Mouse (Mus musculus) thymus, adult 2 months (tissue): ENCODE results near the gene Casp7. TPM values are rescaled to one million over a fixed set of nuclear protein-coding genes. Genes with fewer than 3 reads are reported as not detected.

Experiments
- DNase-seq: peaks from one replicate; pipeline ENCODE4 v3.0.0; 2021
- H3K27ac ChIP-seq: fragments of 200-500 bp; 2 replicates; pipeline ENCODE4 v1.5.1; 2012; ENCODE audit warnings: low read length, control low read depth; ENCODE audit not compliant: control insufficient read depth, insufficient read depth
- H3K27me3 ChIP-seq: fragments of 200-500 bp; 2 replicates; pipeline ENCODE4 v1.6.1; 2012; ENCODE audit warnings: mild to moderate bottlenecking, low read length, moderate library complexity, mixed read lengths; ENCODE audit not compliant: control insufficient read depth, insufficient read depth
- H3K36me3 ChIP-seq: fragments of 200-500 bp; 2 replicates; pipeline ENCODE4 v1.6.1; 2012; ENCODE audit warnings: mild to moderate bottlenecking, low read length, moderate library complexity; ENCODE audit not compliant: control insufficient read depth, insufficient read depth
- H3K4me1 ChIP-seq: fragments of 200-500 bp; replicated peaks from 2 replicates; pipeline ENCODE4 v1.6.1; 2012; ENCODE audit warnings: low read length; ENCODE audit not compliant: control insufficient read depth, insufficient read depth
- H3K4me3 ChIP-seq: fragments of 200-500 bp; 2 replicates; pipeline ENCODE4 v1.5.1; 2012; ENCODE audit warnings: mild to moderate bottlenecking, low read length, control low read depth, moderate library complexity; ENCODE audit not compliant: control insufficient read depth, insufficient read depth
- CTCF ChIP-seq: fragments of 200-500 bp; IDR thresholded peaks from 2 replicates; pipeline ENCODE4 v1.5.1; 2012; ENCODE audit warnings: mild to moderate bottlenecking, control low read depth, low read length, moderate library complexity, borderline replicate concordance; ENCODE audit not compliant: control insufficient read depth, poor library complexity, insufficient read depth; ENCODE audit errors: extremely low read depth
- POLR2A ChIP-seq: fragments of 200-500 bp; IDR thresholded peaks from 2 replicates; pipeline ENCODE4 v1.6.1; 2012; ENCODE audit warnings: mild to moderate bottlenecking, low read length, control low read depth, moderate library complexity; ENCODE audit not compliant: control insufficient read depth, poor library complexity, insufficient read depth; ENCODE audit errors: extremely low read depth
- WGBS: fragments of 180-500 bp; shearing (Covaris S2); methylation state at CpG from one replicate; pipeline ENCODE4 v1.1.7; 2018; 5-methylcytosine and 5-hydroxymethylcytosine counted together
- polyA plus RNA-seq: library from polyadenylated mRNA; depleted of rRNA; stranded (reverse); fragments of >200 nt; gene quantifications from 2 replicates; pipeline ENCODE4 v1.2.3, GENCODE M21; 2012

Casp7 gene
- polyA plus RNA-seq, 1 experiment = 19.6 TPM

GRCm38 (mm10) chr19:56420345-56420744, 23.4 kb downstream of the Casp7 start:
- H3K36me3 ChIP-seq = no peaks in the 10 kb centered on the region
- H3K27ac ChIP-seq = no peak overlapping the region
- H3K4me3 ChIP-seq = no peak overlapping the region
- no peaks in the 10 kb centered on the region for H3K27me3 ChIP-seq
- DNase-seq = no peak
- 89% methylated on average over 3 of the region's 3 CpGs for WGBS
- no peaks in the 10 kb centered on the region for H3K4me1 ChIP-seq
- TF ChIP-seq CTCF = no peak
- no peak for TF ChIP-seq POLR2A

- no peak overlapping the region for H3K4me3 ChIP-seq
- H3K4me1 ChIP-seq = no peaks in the 10 kb centered on the region
- no peaks in the 10 kb centered on the region for H3K27me3 ChIP-seq
- no peak for TF ChIP-seq POLR2A
- TF ChIP-seq CTCF = 0 out of 2 replicates have a peak, but pooled peaks have one; percentile 55
- WGBS = 75% methylated on average over 14 of the region's 14 CpGs
- H3K27ac ChIP-seq = no peak overlapping the region
- H3K36me3 ChIP-seq = no peaks in the 10 kb centered on the region
- peak; percentile 64 for DNase-seq
Observed at GRCm38 (mm10) chr19:56422476-56423338, 25.8 kb downstream of the Casp7 start.

GRCm38 (mm10) chr19:56423370-56423769, 26.4 kb downstream of the Casp7 start:
- Histone ChIP-seq H3K4me1 (no peaks in the 10 kb centered on the region), H3K4me3 (no peak overlapping the region), H3K27me3 (no peaks in the 10 kb centered on the region), H3K27ac (no peak overlapping the region), H3K36me3 (no peaks in the 10 kb centered on the region)
- DNase-seq = no peak
- WGBS = 94% methylated on average over 12 of the region's 12 CpGs
- TF ChIP-seq CTCF (no peak), POLR2A (no peak)

- Histone ChIP-seq H3K4me3 (no peak overlapping the region), H3K27me3 (no peaks in the 10 kb centered on the region), H3K36me3 (no peaks in the 10 kb centered on the region), H3K4me1 (no peaks in the 10 kb centered on the region), H3K27ac (no peak overlapping the region)
- DNase-seq = no peak
- no peak for TF ChIP-seq POLR2A
- no peak for TF ChIP-seq CTCF
- 91% methylated on average over 17 of the region's 17 CpGs for WGBS
Observed at GRCm38 (mm10) chr19:56424606-56425395, 27.9 kb downstream of the Casp7 start.

GRCm38 (mm10) chr19:56425492-56425891, 28.6 kb downstream of the Casp7 start:
- 95% methylated on average over 9 of the region's 9 CpGs for WGBS
- no peak for TF ChIP-seq POLR2A
- TF ChIP-seq CTCF = no peak
- no peak for DNase-seq
- Histone ChIP-seq H3K4me1 (no peaks in the 10 kb centered on the region), H3K27me3 (no peaks in the 10 kb centered on the region), H3K4me3 (no peak overlapping the region), H3K36me3 (no peaks in the 10 kb centered on the region), H3K27ac (no peak overlapping the region)

- Histone ChIP-seq H3K4me1 (no peaks in the 10 kb centered on the region), H3K36me3 (no peaks in the 10 kb centered on the region; the same call in 1 of the 2 replicates), H3K27me3 (no peaks in the 10 kb centered on the region), H3K4me3 (no peak overlapping the region), H3K27ac (no peak overlapping the region)
- DNase-seq = no peak
- WGBS = 92% methylated on average over 8 of the region's 8 CpGs
- no peak for TF ChIP-seq CTCF
- no peak for TF ChIP-seq POLR2A
Observed at GRCm38 (mm10) chr19:56430369-56430768, 33.4 kb downstream of the Casp7 start.
